Mouse (Mus musculus): ENCODE data around the gene H2afy2. TPM values are rescaled to one million over a fixed set of nuclear protein-coding genes. Genes with fewer than 3 reads are reported as not detected.

The H2afy2 gene
- polyA plus RNA-seq, 1 experiment from 2014 or later, result 392 TPM

DNA sequence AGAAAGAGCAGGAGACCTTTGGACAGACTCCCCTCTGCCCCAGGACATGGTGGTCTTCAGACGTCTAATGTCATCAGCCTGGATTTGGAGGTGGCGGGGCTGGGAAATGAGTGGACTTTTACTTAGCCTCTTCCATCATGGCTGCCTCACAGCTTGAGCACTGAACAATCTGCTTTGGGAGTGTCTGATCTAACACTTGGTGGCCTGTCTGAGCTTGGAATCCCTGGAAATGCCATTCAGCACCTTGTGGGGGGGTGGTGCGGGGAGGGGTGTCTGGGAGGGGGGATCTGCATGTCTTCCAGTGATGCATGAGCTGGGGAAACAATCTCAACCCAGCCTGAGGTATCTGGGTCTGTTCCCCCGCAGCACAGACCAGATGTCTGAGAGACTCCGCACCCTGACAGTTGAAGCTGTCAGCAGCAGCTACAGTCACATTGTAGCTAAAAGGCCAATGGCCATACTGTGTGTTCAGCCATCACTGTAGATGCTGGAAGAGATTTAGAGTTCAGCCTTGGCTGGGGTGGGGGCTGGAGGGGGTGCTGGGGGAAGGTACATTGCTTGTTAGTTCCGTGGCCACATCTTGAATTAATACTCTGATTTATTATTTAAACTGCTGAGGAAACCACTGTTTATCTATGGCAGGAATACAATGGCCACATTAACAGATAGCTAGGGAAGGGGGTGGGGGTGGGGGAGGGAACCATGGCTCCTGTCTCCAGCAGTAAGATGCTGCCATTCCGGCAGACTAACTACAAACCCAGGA lies 39.2 kb upstream of the H2afy2 start:
- Histone ChIP-seq H3K27ac (replicated peaks) (peak overlapping the region; percentile 82), H3K4me3 (peak overlapping the region; percentile 28)
- peak; percentile 59 for DNase-seq (ENCODE audit: low spot score)

DNA sequence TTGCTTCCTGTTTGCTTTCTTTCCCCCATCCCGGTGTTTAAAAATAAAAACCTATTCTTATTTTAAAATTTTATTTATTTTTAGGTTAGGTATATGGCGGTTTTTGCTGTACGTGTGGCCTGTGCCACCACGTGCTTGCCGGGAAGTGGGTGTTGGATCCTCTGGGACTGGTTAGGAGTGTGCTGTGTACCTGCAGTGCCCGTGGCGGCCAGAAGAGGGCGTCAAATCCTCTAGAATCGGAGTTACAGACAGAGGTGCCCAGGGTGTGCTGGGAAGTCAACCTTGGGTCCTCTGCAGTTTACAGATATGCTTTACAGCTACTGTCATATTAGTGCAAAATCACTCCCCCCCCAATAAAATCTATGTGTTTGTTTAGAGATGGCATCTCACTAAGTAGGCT lies 36.1 kb upstream of the H2afy2 start:
- no peak for DNase-seq (ENCODE audit: low spot score)
- no peak overlapping the region for H3K27ac ChIP-seq (replicated peaks)
- H3K9me3 ChIP-seq, result no peaks in the 10 kb centered on the region
- H3K4me3 ChIP-seq, result no peak overlapping the region
- no peaks in the 10 kb centered on the region for H3K36me3 ChIP-seq (replicated peaks)
- no peaks in the 10 kb centered on the region for H3K27me3 ChIP-seq (replicated peaks; ENCODE audit: low read depth, poor library complexity, severe bottlenecking)
- H3K4me1 ChIP-seq, result peaks cover 26% of the 10 kb centered on the region
- WGBS, result 57% methylated on average over 9 of the region's 9 CpGs

More for the DNA sequence above, 39.2 kb upstream of the H2afy2 start:
- no peaks in the 10 kb centered on the region for H3K9me3 ChIP-seq
- H3K27me3 ChIP-seq (replicated peaks; ENCODE audit: low read depth, poor library complexity, severe bottlenecking), result no peaks in the 10 kb centered on the region
- H3K36me3 ChIP-seq (replicated peaks), result no peaks in the 10 kb centered on the region
- WGBS, result 36% methylated on average over 7 of the region's 7 CpGs
- peaks cover 57% of the 10 kb centered on the region for H3K4me1 ChIP-seq

DNA sequence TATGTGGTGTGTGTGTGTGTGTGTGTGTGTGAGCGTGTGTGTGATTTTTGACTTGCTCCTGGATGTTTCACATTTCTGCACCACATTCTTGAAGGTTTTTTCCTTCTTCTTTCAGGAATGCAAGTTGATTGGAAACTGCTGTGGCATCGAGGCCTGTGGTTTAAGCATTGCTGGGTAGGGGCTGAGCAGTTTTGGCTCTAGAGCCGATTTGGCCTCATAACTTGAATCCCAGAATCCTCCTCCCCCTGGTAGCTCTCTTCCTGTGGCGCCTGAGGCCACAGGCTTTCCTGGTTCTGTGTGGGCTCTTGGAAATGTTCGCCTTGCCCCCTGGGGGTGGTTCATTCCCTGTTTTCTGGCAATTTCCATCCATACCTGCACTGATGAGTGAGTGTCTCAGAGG lies 28.0 kb upstream of the H2afy2 start:
- Histone ChIP-seq H3K36me3 (replicated peaks) (no peaks in the 10 kb centered on the region), H3K4me1 (peaks cover 16% of the 10 kb centered on the region), H3K27me3 (replicated peaks; ENCODE audit: low read depth, poor library complexity, severe bottlenecking) (no peaks in the 10 kb centered on the region), H3K27ac (replicated peaks) (peak overlapping the region; percentile 82), H3K9me3 (no peaks in the 10 kb centered on the region), H3K4me3 (no peak overlapping the region)
- DNase-seq (ENCODE audit: low spot score), result peak; percentile 56
- 35% methylated on average over 5 of the region's 5 CpGs for WGBS

DNA sequence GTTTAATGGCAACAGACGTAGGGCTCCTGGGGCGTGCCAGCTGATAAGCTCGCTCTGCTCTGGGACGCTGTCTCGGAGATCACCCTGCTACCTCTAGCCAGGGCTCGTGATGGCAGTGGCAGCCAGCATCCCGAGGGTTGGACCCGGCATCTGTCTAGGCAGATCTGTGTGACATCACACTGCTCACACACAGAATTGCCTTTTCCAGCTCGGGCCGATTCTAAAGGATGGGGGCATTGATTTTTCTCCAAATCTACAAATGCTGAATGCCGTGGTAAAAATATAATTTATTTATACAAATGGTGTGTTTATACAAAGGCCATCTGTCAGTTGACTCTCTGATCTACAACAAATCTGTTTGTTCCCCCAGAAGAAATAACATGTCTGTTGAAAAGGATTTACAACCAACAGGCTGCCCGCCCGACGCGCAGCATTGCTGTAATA lies 14.2 kb upstream of the H2afy2 start:
- no peak for DNase-seq (ENCODE audit: low spot score)
- Histone ChIP-seq H3K4me1 (peaks cover 21% of the 10 kb centered on the region), H3K4me3 (no peak overlapping the region), H3K36me3 (replicated peaks) (no peaks in the 10 kb centered on the region), H3K27ac (replicated peaks) (no peak overlapping the region), H3K9me3 (no peaks in the 10 kb centered on the region), H3K27me3 (replicated peaks; ENCODE audit: low read depth, poor library complexity, severe bottlenecking) (no peaks in the 10 kb centered on the region)
- 88% methylated on average over 15 of the region's 15 CpGs for WGBS

DNA sequence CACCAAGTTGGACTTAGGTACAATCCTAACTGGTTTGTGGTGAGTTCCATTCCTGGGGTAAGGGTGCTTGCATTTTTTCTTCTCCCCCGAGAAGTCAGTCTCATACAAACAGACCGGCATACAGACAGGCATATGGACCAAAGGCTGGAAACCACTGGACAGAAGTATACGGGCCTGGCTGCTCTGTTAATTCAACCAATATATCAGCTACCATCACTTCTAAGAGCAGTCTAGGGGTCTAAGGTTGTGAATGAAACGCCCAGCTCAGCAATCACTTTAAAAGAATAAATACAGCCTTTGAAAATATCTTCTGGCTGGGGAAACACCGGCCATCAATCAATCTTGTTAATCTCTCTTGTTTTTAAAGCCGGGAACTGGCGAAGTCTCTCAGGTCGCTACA lies 11.5 kb upstream of the H2afy2 start:
- Histone ChIP-seq H3K9me3 (no peaks in the 10 kb centered on the region), H3K4me1 (peaks cover 29% of the 10 kb centered on the region), H3K4me3 (no peak overlapping the region), H3K27ac (replicated peaks) (peak overlapping the region; percentile 40; the same call in 1 of the 2 replicates), H3K36me3 (replicated peaks) (no peaks in the 10 kb centered on the region), H3K27me3 (replicated peaks; ENCODE audit: low read depth, poor library complexity, severe bottlenecking) (no peaks in the 10 kb centered on the region)
- DNase-seq (ENCODE audit: low spot score), result no peak
- WGBS, result 55% methylated on average over 8 of the region's 8 CpGs

DNA sequence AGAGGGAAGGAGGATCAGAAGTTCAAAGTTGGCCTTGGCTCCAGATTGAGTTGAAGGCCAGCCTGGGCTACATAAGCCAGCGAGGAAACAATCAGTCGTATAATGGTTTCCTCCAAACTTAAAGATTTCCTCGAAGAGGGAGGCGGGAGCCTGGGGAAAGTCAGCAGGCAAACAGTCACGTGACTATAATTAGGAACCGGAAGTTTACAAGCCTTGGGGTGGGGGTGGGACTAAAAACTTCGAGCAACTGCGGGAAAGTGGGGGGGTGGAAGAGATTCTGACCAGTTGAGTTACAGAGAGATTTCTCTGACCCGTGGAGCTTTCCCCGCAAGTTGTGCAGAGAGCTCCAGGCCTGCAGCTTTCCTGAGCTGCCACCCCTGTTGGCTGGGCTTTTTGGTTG lies 11.0 kb upstream of the H2afy2 start:
- Histone ChIP-seq H3K27ac (replicated peaks) (peak overlapping the region; percentile 40; the same call in 1 of the 2 replicates), H3K9me3 (no peaks in the 10 kb centered on the region), H3K4me1 (peaks cover 29% of the 10 kb centered on the region), H3K36me3 (replicated peaks) (no peaks in the 10 kb centered on the region), H3K4me3 (no peak overlapping the region), H3K27me3 (replicated peaks; ENCODE audit: low read depth, poor library complexity, severe bottlenecking) (no peaks in the 10 kb centered on the region)
- peak; percentile 32 for DNase-seq (ENCODE audit: low spot score)
- WGBS, result 49% methylated on average over 10 of the region's 10 CpGs

DNA sequence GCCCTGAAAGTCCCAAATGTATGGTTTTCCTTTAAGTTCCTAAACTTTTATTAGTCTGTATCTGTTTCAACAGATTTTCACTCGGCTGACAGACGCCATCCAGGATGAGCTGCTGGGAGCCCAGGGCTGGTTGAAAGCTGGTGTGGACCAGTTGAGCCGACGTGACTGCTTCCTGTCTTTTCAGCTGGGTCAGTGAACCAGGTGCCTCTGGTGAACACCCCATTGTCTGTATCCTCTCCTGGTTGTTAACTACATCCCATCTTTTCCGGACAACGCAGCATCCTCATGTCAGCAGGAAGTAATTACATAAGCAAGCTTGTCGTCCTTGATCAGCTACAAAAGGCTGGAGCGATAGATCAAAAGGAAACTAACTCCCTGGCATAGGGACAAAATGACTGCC lies 9.1 kb upstream of the H2afy2 start:
- Histone ChIP-seq H3K27me3 (replicated peaks; ENCODE audit: low read depth, poor library complexity, severe bottlenecking) (no peaks in the 10 kb centered on the region), H3K27ac (replicated peaks) (0 out of 2 replicates have a peak overlapping the region, but pooled peaks have one; percentile 2), H3K4me3 (no peak overlapping the region), H3K36me3 (replicated peaks) (no peaks in the 10 kb centered on the region), H3K4me1 (peaks cover 29% of the 10 kb centered on the region), H3K9me3 (no peaks in the 10 kb centered on the region)
- no peak for DNase-seq (ENCODE audit: low spot score)
- 42% methylated on average over 8 of the region's 8 CpGs for WGBS

DNA sequence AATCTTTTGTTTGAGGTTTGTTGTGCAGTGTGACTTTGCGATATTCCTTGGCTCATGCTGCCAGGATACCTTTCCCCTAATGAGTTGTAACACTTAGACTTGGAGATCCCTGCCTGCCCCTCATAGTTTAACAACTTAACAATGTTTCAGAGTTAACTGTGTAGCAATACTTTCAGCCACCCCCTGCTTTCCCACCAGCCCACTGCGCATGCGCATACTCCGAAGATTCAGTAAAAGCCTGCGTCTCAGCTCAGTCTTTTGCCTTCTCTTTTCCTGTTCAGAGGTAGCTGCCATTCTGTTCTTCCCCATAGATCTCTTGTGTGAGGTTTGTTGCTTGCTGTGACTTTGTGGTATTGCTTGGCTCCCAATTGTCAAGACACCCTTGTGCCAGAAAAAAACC lies 4.6 kb upstream of the H2afy2 start:
- DNase-seq (ENCODE audit: low spot score), result no peak
- Histone ChIP-seq H3K27ac (replicated peaks) (no peak overlapping the region), H3K4me3 (no peak overlapping the region), H3K36me3 (replicated peaks) (no peaks in the 10 kb centered on the region), H3K4me1 (peaks cover 34% of the 10 kb centered on the region), H3K27me3 (replicated peaks; ENCODE audit: low read depth, poor library complexity, severe bottlenecking) (no peaks in the 10 kb centered on the region), H3K9me3 (no peaks in the 10 kb centered on the region)
- WGBS, result 96% methylated on average over 5 of the region's 5 CpGs

DNA sequence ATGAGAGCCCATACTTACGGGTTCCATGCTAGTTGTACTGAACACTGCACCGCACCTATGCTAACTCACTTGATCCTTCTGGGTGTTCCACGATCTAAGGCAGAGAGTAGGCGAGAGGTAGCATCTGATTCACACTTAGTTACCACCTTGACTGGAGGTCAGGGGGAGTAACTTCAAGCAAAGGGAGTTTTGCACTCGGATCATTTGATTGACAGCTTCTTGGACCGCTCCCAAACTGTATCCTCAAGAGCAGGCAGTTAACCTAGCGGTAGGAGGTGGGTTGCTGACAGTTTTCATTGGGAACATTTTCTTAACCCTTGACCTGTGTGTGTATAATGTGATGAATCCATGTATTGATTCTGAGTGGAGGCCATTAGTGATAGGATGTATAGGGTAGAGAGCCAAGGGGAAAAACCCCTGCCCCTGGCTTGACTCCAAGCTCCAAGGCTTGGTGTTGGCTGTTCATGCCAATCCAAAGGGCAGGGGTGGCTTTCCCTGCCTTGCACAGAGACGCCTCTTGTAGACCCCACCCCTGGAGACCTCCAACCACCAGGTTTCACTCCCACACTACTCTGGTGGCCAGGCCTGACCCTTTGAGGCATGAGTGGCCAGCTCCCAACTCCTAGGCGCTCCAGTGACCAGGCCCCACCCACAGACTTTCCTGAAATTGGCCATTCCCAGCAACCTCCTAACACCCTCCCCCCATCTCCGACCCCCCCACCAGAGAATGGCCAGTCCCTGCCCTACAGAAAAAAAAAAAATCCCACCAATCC lies 3.8 kb upstream of the H2afy2 start:
- no peaks in the 10 kb centered on the region for H3K36me3 ChIP-seq (replicated peaks)
- 80% methylated on average over 10 of the region's 10 CpGs for WGBS

DNA sequence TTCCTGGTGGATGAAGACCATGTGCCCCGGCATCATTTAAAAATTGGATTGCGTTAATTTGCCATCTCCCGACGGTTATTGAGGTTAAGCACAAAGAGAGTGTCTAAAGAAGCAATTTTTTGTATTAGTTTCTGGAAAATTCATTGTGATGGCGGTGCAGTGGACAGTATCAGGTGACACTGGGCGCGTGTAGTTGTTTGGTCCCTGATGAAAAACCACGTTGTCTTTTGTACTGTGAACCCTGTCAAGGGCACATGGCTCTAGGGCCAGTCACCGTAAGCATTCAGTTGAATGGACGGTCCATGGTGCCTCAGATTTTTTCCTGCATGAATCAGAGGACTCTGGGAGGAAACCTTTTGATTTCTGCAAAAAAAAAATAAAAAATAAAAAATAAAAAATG lies 467 bp upstream of the H2afy2 start:
- H3K4me3 ChIP-seq, result peak overlapping the region; percentile 85
- 13% methylated on average over 10 of the region's 10 CpGs for WGBS
- peak overlapping the region; percentile 100 for H3K27ac ChIP-seq (replicated peaks)
- H3K4me1 ChIP-seq, result peaks cover 43% of the 10 kb centered on the region
- peak; percentile 49 for DNase-seq (ENCODE audit: low spot score)
- peaks cover 14% of the 10 kb centered on the region for H3K36me3 ChIP-seq (replicated peaks)
- H3K27me3 ChIP-seq (replicated peaks; ENCODE audit: low read depth, poor library complexity, severe bottlenecking), result no peaks in the 10 kb centered on the region
- no peaks in the 10 kb centered on the region for H3K9me3 ChIP-seq

More for the DNA sequence above, 3.8 kb upstream of the H2afy2 start:
- Histone ChIP-seq H3K27ac (replicated peaks) (no peak overlapping the region), H3K4me3 (no peak overlapping the region), H3K4me1 (peaks cover 27% of the 10 kb centered on the region), H3K27me3 (replicated peaks; ENCODE audit: low read depth, poor library complexity, severe bottlenecking) (no peaks in the 10 kb centered on the region), H3K9me3 (no peaks in the 10 kb centered on the region)
- DNase-seq (ENCODE audit: low spot score), result no peak

DNA sequence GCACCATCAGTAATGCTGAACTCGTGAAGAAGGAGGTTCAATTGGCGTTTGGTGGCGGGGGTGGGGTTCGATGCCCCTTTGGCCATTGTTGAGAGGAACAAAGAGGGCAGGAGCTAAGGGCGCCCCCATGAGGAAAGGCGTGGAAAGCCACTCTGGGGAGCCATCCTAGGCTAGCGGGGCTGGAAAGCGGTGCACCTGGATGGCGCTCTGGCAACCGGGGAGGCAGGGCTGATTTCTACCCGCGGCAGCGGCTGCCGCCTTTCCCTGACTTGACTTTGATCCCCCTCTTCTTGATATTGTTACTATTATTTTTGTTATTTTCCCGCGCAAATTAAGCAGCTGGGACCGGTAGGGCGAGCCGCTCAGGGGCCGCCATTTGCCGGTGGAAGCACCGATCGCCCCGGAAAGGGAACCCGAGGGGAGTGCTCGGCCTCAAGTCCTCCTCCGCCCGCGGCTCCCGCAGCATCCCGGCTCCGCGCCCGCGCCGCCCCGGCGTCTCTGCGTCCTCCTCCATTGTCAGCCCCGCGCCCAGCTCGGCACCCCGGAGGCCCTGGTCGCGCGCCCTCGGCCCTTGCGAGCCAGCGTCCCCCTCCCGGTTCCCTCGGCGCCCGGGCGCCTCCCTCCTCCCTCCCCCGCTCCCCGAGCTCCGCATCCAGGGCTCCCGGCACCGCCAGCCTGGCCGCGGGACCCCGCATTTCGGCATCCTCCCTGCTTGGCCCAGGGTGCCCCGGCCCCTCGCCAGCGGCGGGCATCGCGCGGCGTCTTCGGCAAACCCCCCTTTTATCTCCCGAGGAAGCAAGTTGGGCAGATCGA lies 942 bp downstream of the H2afy2 start:
- peak overlapping the region; percentile 85 for H3K4me3 ChIP-seq
- H3K9me3 ChIP-seq, result no peaks in the 10 kb centered on the region
- peak overlapping the region; percentile 100 for H3K27ac ChIP-seq (replicated peaks)
- peaks cover 28% of the 10 kb centered on the region for H3K36me3 ChIP-seq (replicated peaks)
- peak; percentile 88 for DNase-seq (ENCODE audit: low spot score)
- WGBS, result under 1% methylated on average over 74 of the region's 74 CpGs
- H3K27me3 ChIP-seq (replicated peaks; ENCODE audit: low read depth, poor library complexity, severe bottlenecking), result no peaks in the 10 kb centered on the region
- peaks cover 43% of the 10 kb centered on the region for H3K4me1 ChIP-seq

DNA sequence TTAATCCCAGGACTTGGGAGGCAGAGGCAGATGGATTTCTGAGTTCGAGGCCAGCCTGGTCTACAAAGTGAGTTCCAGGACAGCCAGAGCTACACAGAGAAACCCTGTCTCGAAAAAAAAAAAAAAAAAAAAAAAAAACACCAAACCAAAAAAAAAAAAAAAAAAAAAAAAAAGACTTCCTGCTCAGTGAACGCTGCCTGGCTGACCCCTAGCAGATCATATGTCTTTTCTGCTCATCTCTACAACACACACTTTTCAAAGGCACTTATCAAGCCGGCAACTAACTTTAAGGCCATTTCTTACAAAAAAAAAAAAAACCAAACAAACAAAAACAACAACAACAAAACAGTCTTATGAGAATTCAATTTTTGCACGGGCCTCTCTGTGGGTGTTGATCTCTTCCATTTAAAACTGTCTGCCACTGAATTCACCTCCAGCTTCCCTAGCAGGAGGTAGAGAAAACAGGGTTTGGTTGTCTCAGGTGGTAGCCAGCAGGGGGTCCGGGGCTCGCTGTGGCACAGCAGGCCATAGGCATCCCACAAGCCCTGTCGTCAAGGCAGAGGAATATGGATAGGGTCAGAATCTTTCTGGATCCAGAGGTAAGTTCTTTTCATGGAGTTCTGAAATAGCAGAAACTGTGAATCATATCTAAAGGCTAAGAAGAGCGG lies 2.4 kb downstream of the H2afy2 start:
- peak; percentile 58 for DNase-seq (ENCODE audit: low spot score)
- H3K27ac ChIP-seq (replicated peaks), result peak overlapping the region; percentile 100
- WGBS, result 14% methylated on average over 9 of the region's 9 CpGs

More for the DNA sequence above, 2.4 kb downstream of the H2afy2 start:
- H3K4me3 ChIP-seq, result peak overlapping the region; percentile 85
- no peaks in the 10 kb centered on the region for H3K27me3 ChIP-seq (replicated peaks; ENCODE audit: low read depth, poor library complexity, severe bottlenecking)
- H3K36me3 ChIP-seq (replicated peaks), result peaks cover 42% of the 10 kb centered on the region
- no peaks in the 10 kb centered on the region for H3K9me3 ChIP-seq
- peaks cover 38% of the 10 kb centered on the region for H3K4me1 ChIP-seq

Measured in embryonic facial prominence, embryonic 10.5 days (tissue).